In the genomic region with DNA sequence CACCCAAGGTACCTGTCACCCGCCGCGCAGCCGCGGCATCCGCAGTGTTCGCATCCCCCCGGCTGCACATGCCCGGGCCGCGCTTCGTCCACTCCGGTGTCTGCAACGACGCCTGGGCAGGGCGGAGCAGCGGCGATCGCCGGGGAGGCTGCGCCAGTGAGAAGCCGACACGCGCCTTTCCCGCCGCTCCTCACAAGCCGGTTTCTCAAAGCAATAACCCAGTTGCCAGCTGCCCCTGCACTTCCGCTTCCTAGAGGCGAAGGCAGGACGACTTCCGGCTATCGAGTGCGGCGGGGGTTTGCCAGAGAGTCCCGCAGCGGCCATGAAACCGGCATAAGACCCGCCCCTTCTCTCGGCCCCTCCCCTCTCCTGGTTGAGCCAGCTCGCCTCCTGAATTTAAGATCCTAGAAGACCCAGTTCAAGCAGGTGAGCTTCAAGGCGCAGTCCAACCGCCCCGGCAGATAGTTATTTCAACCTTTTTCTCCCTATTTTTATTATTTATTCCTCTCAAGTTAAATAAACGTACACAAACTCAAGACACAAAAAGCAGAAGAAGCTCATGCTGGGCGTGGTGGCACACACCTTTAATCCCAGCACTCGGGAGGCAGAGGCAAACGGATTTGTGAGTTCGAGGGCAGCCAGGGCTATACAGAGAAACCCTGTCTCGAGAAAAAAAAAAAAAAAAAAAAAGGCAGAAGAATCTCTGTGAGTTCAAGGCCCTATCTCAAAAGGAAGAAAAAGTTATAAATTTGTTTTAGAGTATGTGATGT, we compare ENCODE assay signal across 8 mouse cellular contexts. TPM values are rescaled to one million over a fixed set of nuclear protein-coding genes. Genes with fewer than 3 reads are reported as not detected.
DNase-seq lines count a peak whose midpoint lies in the region; ATAC-seq and TF ChIP-seq lines count a peak whose summit lies in the region.

TSS of gene Uggt1 (minus strand) at position 663 of the 770 bp plus-strand sequence.

- peak within 1 kb of the TSS; percentile 92 for H3K27ac ChIP-seq in hindbrain, embryonic 10.5 days
- peak within 1 kb of the TSS; percentile 82 for H3K27ac ChIP-seq in lung, postnatal 0 days (ENCODE audit: low read length)

- H3K4me1 ChIP-seq in hindbrain, embryonic 10.5 days (replicated peaks): peaks cover 31% of the 10 kb centered on the region
- H3K4me1 ChIP-seq in lung, postnatal 0 days (ENCODE audit: insufficient read depth, low read depth, low read length): 0 out of 2 replicates have a peak, but pooled peaks cover 5% of the 10 kb centered on the region

- TF ChIP-seq CTCF in lung, postnatal 0 days (IDR thresholded peaks at IDR 0.05): no peak

- peak; percentile 98 for DNase-seq in MN1 (ENCODE audit: low spot score)
- peak; percentile 93 for DNase-seq in cerebellum, adult 9-10 months
- peak; percentile 95 for DNase-seq in hindbrain, embryonic 10.5 days (ENCODE audit: low spot score)
- DNase-seq in layer of hippocampus, adult 9-11 months: peak; percentile 95
- peak; percentile 98 for DNase-seq in lung, postnatal 0 days (ENCODE audit: low spot score)
- peak; percentile 91 for DNase-seq in ovary, postnatal 14 days (ENCODE audit: low spot score)
- peak; percentile 94 for DNase-seq in thymus, postnatal 14 days

- WGBS in hindbrain, embryonic 10.5 days: 3% methylated on average over 49 of the region's 49 CpGs
- WGBS in lung, postnatal 0 days: 3% methylated on average over 49 of the region's 49 CpGs

- TF ChIP-seq EP300 in lung, postnatal 0 days (IDR thresholded peaks at IDR 0.05): no peak

- H3K9ac ChIP-seq in lung, postnatal 0 days (replicated peaks; ENCODE audit: low read depth): peak within 1 kb of the TSS; percentile 87

- peak; percentile 99 for ATAC-seq in frontal cortex, adult (ENCODE audit: low TSS enrichment)
- ATAC-seq in lung, postnatal 0 days: peak; percentile 99

- H3K9me3 ChIP-seq in hindbrain, embryonic 10.5 days: no peaks in the 10 kb centered on the region
- H3K9me3 ChIP-seq in lung, postnatal 0 days (ENCODE audit: low read length): no peaks in the 10 kb centered on the region

- peak within 1 kb of the TSS; percentile 97 for H3K4me3 ChIP-seq in hindbrain, embryonic 10.5 days
- H3K4me3 ChIP-seq in lung, postnatal 0 days (ENCODE audit: low read depth, low read length): peak within 1 kb of the TSS; percentile 92

- no peaks in the 10 kb centered on the region for H3K36me3 ChIP-seq in hindbrain, embryonic 10.5 days
- H3K36me3 ChIP-seq in lung, postnatal 0 days (ENCODE audit: insufficient read depth, low read length): no peaks in the 10 kb centered on the region

- H3K4me2 ChIP-seq in lung, postnatal 0 days (replicated peaks; ENCODE audit: low read depth, low read length): peak within 1 kb of the TSS; percentile 91

- H3K27me3 ChIP-seq in hindbrain, embryonic 10.5 days (ENCODE audit: insufficient read depth, poor library complexity, severe bottlenecking): no peaks in the 10 kb centered on the region
- no peaks in the 10 kb centered on the region for H3K27me3 ChIP-seq in lung, postnatal 0 days (replicated peaks; ENCODE audit: insufficient read depth, low read length)

RNA-seq across cellular contexts. Expression of gene Uggt1, which starts in this region (rescaled TPM):
- 51.7 and 54.0 TPM in 2 replicates for polyA plus RNA-seq in hindbrain, embryonic 10.5 days (2016; fragmentation: Nextera tagmentation; extraction: Ambion mirVana)
- 29.1 and 33.6 TPM in 2 replicates for polyA plus RNA-seq in lung, postnatal 0 days (2015; fragmentation: Nextera tagmentation; extraction: Ambion mirVana)

Comparison
In these comparisons a context has a peak if more than half of its experiments do, and no peak if none do; other contexts are left out.
1. Peak in every context shown above with its lines: DNase-seq, ATAC-seq, H3K4me3 ChIP-seq and H3K27ac ChIP-seq.